Mouse (Mus musculus): ENCODE measurements around the gene Nop10. TPM values are rescaled to one million over a fixed set of nuclear protein-coding genes. Genes with fewer than 3 reads are reported as not detected.

The Nop10 gene
- polyA plus RNA-seq, 1 experiment from 2014 or later, result 120 TPM

GRCm38 (mm10) chr2:112245307-112245706 is 16.4 kb upstream of the Nop10 start:
- 52% methylated on average over 5 of the region's 5 CpGs for WGBS
- H3K27me3 ChIP-seq (replicated peaks; ENCODE audit: control insufficient read depth, insufficient read depth, low read length), result no peaks in the 10 kb centered on the region
- peaks cover 15% of the 10 kb centered on the region; the same call in 1 of the 2 replicates for H3K36me3 ChIP-seq (ENCODE audit: control insufficient read depth, insufficient read depth)
- ATAC-seq, result no peak
- no peak overlapping the region for H3K4me3 ChIP-seq (ENCODE audit: low read depth, low read length)
- H3K27ac ChIP-seq (ENCODE audit: low read depth, low read length), result no peak overlapping the region
- TF ChIP-seq CTCF (IDR thresholded peaks at IDR 0.05; ENCODE audit: low read depth), result no peak
- H3K9me3 ChIP-seq (ENCODE audit: control insufficient read depth), result no peaks in the 10 kb centered on the region
- no peaks in the 10 kb centered on the region; the same call in 1 of the 2 replicates for H3K4me1 ChIP-seq (replicated peaks; ENCODE audit: control insufficient read depth, insufficient read depth, low read length)
- no peak overlapping the region for H3K4me2 ChIP-seq (replicated peaks; ENCODE audit: low read depth)
- no peak overlapping the region for H3K9ac ChIP-seq (ENCODE audit: low read depth, low read length)

- no peak overlapping the region for H3K4me2 ChIP-seq (replicated peaks; ENCODE audit: low read depth)
- 62% methylated on average over 6 of the region's 6 CpGs for WGBS
- ATAC-seq, result no peak
- no peak overlapping the region for H3K9ac ChIP-seq (ENCODE audit: low read depth, low read length)
- H3K4me1 ChIP-seq (replicated peaks; ENCODE audit: control insufficient read depth, insufficient read depth, low read length), result no peaks in the 10 kb centered on the region; the same call in 1 of the 2 replicates
- H3K27ac ChIP-seq (ENCODE audit: low read depth, low read length), result no peak overlapping the region
- TF ChIP-seq CTCF (IDR thresholded peaks at IDR 0.05; ENCODE audit: low read depth), result no peak
- H3K4me3 ChIP-seq (ENCODE audit: low read depth, low read length), result no peak overlapping the region
- no peaks in the 10 kb centered on the region for H3K9me3 ChIP-seq (ENCODE audit: control insufficient read depth)
- H3K36me3 ChIP-seq (ENCODE audit: control insufficient read depth, insufficient read depth), result peaks cover 15% of the 10 kb centered on the region; the same call in 1 of the 2 replicates
- H3K27me3 ChIP-seq (replicated peaks; ENCODE audit: control insufficient read depth, insufficient read depth, low read length), result no peaks in the 10 kb centered on the region
Measured at GRCm38 (mm10) chr2:112246193-112246592, 15.5 kb upstream of the Nop10 start.

- H3K27me3 ChIP-seq (replicated peaks; ENCODE audit: control insufficient read depth, insufficient read depth, low read length), result no peaks in the 10 kb centered on the region
- peaks cover 15% of the 10 kb centered on the region; the same call in 1 of the 2 replicates for H3K36me3 ChIP-seq (ENCODE audit: control insufficient read depth, insufficient read depth)
- H3K4me3 ChIP-seq (ENCODE audit: low read depth, low read length), result no peak overlapping the region
- H3K9me3 ChIP-seq (ENCODE audit: control insufficient read depth), result no peaks in the 10 kb centered on the region
- H3K27ac ChIP-seq (ENCODE audit: low read depth, low read length), result no peak overlapping the region
- no peak overlapping the region for H3K4me2 ChIP-seq (replicated peaks; ENCODE audit: low read depth)
- no peaks in the 10 kb centered on the region; the same call in 1 of the 2 replicates for H3K4me1 ChIP-seq (replicated peaks; ENCODE audit: control insufficient read depth, insufficient read depth, low read length)
- no peak overlapping the region for H3K9ac ChIP-seq (ENCODE audit: low read depth, low read length)
- WGBS, result 86% methylated on average over 10 of the region's 10 CpGs
- ATAC-seq, result no peak
- TF ChIP-seq CTCF (IDR thresholded peaks at IDR 0.05; ENCODE audit: low read depth), result no peak
Measured at GRCm38 (mm10) chr2:112247323-112247722, 14.4 kb upstream of the Nop10 start.

- H3K36me3 ChIP-seq (ENCODE audit: control insufficient read depth, insufficient read depth), result 0 out of 2 replicates have a peak, but pooled peaks cover 4% of the 10 kb centered on the region
Measured at GRCm38 (mm10) chr2:112249780-112250453, 11.8 kb upstream of the Nop10 start.

GRCm38 (mm10) chr2:112254675-112255515 is 6.8 kb upstream of the Nop10 start:
- 24% methylated on average over 7 of the region's 7 CpGs for WGBS
- Histone ChIP-seq H3K4me2 (replicated peaks; ENCODE audit: low read depth) (no peak overlapping the region), H3K27ac (ENCODE audit: low read depth, low read length) (no peak overlapping the region), H3K36me3 (ENCODE audit: control insufficient read depth, insufficient read depth) (no peaks in the 10 kb centered on the region), H3K4me1 (replicated peaks; ENCODE audit: control insufficient read depth, insufficient read depth, low read length) (no peaks in the 10 kb centered on the region), H3K9me3 (ENCODE audit: control insufficient read depth) (no peaks in the 10 kb centered on the region), H3K9ac (ENCODE audit: low read depth, low read length) (no peak overlapping the region), H3K4me3 (ENCODE audit: low read depth, low read length) (no peak overlapping the region), H3K27me3 (replicated peaks; ENCODE audit: control insufficient read depth, insufficient read depth, low read length) (no peaks in the 10 kb centered on the region)
- ATAC-seq, result peak; percentile 87
- TF ChIP-seq CTCF (IDR thresholded peaks at IDR 0.05; ENCODE audit: low read depth), result no peak

More at GRCm38 (mm10) chr2:112249780-112250453, 11.8 kb upstream of the Nop10 start:
- Histone ChIP-seq H3K27ac (ENCODE audit: low read depth, low read length) (no peak overlapping the region), H3K27me3 (replicated peaks; ENCODE audit: control insufficient read depth, insufficient read depth, low read length) (no peaks in the 10 kb centered on the region), H3K4me1 (replicated peaks; ENCODE audit: control insufficient read depth, insufficient read depth, low read length) (no peaks in the 10 kb centered on the region), H3K4me2 (replicated peaks; ENCODE audit: low read depth) (no peak overlapping the region), H3K4me3 (ENCODE audit: low read depth, low read length) (no peak overlapping the region), H3K9ac (ENCODE audit: low read depth, low read length) (no peak overlapping the region), H3K9me3 (ENCODE audit: control insufficient read depth) (no peaks in the 10 kb centered on the region)
- 91% methylated on average over 10 of the region's 10 CpGs for WGBS
- ATAC-seq, result no peak
- no peak for TF ChIP-seq CTCF (IDR thresholded peaks at IDR 0.05; ENCODE audit: low read depth)

GRCm38 (mm10) chr2:112259241-112259962 is 2.3 kb upstream of the Nop10 start, which contains the start of gene Nutm1:
Nutm1 (minus strand) TSS chr2:112259291.
- WGBS, result 65% methylated on average over 10 of the region's 10 CpGs
- no peaks in the 10 kb centered on the region for H3K36me3 ChIP-seq (ENCODE audit: control insufficient read depth, insufficient read depth)

More at GRCm38 (mm10) chr2:112259241-112259962, 2.3 kb upstream of the Nop10 start, which contains the start of gene Nutm1:
- Histone ChIP-seq H3K4me2 (replicated peaks; ENCODE audit: low read depth) (no peak within 1 kb of the TSS), H3K4me1 (replicated peaks; ENCODE audit: control insufficient read depth, insufficient read depth, low read length) (no peaks in the 10 kb centered on the region), H3K27ac (ENCODE audit: low read depth, low read length) (no peak within 1 kb of the TSS), H3K4me3 (ENCODE audit: low read depth, low read length) (no peak within 1 kb of the TSS), H3K27me3 (replicated peaks; ENCODE audit: control insufficient read depth, insufficient read depth, low read length) (no peaks in the 10 kb centered on the region), H3K9ac (ENCODE audit: low read depth, low read length) (no peak within 1 kb of the TSS), H3K9me3 (ENCODE audit: control insufficient read depth) (no peaks in the 10 kb centered on the region)
- TF ChIP-seq CTCF (IDR thresholded peaks at IDR 0.05; ENCODE audit: low read depth), result peak; percentile 61
- no peak for ATAC-seq
